Mouse (Mus musculus) cortical plate, adult 2 months (tissue): ENCODE data around the gene Gm10100.

Source experiments
- CTCF ChIP-seq: fragments of 200-500 bp; IDR thresholded peaks from 2 replicates; pipeline ENCODE4 v1.5.1; 2011; ENCODE audit warnings: mild to moderate bottlenecking, control low read depth, low read length; ENCODE audit not compliant: insufficient read depth; ENCODE audit errors: extremely low read depth
- POLR2A ChIP-seq: fragments of 200-500 bp; IDR thresholded peaks from 2 replicates; pipeline ENCODE4 v1.6.1; 2011; ENCODE audit warnings: mild to moderate bottlenecking, low read length, control low read depth; ENCODE audit not compliant: insufficient read depth; ENCODE audit errors: extremely low read depth

DNA sequence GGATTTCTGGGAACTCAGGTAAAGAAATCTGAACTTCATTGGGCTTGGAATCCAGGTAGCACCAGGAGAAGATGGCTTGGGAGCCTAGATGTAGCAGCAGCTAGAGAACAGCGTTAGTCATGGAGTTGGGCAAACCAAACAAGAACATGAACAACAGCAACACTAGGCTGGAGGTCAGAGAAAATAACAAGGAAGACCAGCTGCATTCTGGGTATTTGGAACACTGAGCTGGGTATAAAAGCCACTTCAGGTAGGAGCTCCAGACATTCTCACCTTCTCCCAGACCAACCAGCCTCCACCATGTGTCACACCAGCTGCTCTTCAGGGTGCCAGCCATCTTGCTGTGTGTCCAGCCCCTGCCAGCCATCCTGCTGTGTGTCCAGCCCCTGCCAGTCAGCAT, 20.0 kb upstream of the Gm10100 start, which contains the start of gene Gm10272:
- no peak for TF ChIP-seq CTCF
- TF ChIP-seq POLR2A: no peak
